Mouse (Mus musculus) brown adipose tissue, adult 24 weeks (tissue): ENCODE data around the gene Olfr1357. TPM values are rescaled to one million over a fixed set of nuclear protein-coding genes. Genes with fewer than 3 reads are reported as not detected.

Source experiments
- H3K27ac ChIP-seq: fragments of 200-500 bp; replicated peaks from 2 replicates; pipeline ENCODE4 v1.5.1; 2012; ENCODE audit warnings: low read depth, mild to moderate bottlenecking, low read length
- H3K4me1 ChIP-seq: fragments of 200-500 bp; 2 replicates; pipeline ENCODE4 v1.6.1; 2012; ENCODE audit warnings: low read length, mixed read lengths; ENCODE audit not compliant: control insufficient read depth, insufficient read depth, insufficient read length
- H3K4me3 ChIP-seq: fragments of 200-500 bp; 2 replicates; pipeline ENCODE4 v1.5.1; 2012; ENCODE audit warnings: low read depth, mild to moderate bottlenecking, low read length, moderate library complexity; ENCODE audit not compliant: insufficient read depth
- polyA plus RNA-seq: library from polyadenylated mRNA; stranded (reverse); fragments of >200 nt; gene quantifications from 2 replicates; pipeline ENCODE4 v1.2.4, GENCODE M21; 2012; ENCODE audit not compliant: missing spikeins, insufficient read depth, insufficient read length

Olfr1357 gene
- polyA plus RNA-seq, 1 experiment = not detected

DNA sequence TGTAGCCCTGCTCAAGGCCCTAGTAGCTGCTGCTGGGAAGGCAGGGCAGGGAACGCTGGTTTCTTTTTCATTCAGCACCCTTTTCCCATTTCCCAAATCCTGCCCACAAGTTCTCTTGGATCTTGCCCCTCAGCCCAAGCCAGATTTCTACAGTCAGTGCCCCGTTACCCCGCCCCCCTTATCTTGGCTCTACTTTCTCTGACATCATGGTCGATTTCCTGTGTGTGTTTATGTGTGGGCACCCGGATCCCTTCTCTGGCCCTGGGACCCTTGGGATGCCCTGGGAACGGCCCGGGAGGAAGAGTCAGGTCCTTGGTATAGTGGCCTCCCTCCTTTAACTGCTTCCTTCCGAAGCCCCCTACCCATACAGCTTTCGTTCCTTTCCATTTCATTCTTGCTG is 27.1 kb downstream of the Olfr1357 start:
- Histone ChIP-seq H3K4me3 (peak overlapping the region; percentile 99), H3K27ac (peak overlapping the region; percentile 91), H3K4me1 (peaks cover 7% of the 10 kb centered on the region; the same call in 1 of the 2 replicates)

DNA sequence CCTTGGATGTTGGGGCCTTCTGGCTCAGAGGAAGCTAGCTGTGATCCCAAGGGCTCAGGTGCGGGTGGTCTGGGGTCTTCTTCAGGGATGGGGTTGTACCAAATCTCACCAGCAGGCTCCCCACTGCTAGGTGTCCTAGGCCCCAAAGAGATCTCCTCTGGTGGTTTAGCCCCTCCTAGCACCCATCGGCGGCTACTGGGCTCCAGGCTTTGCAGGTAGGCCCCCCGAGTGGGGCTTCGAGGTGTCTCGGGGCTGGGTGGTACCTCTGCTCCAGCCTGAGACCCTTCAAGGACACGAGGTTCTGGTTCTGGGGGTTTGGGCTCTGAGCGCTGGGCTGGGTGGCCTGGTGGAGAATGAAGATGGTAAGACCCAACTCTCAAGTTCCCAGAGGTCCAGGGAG is 28.0 kb downstream of the Olfr1357 start:
- Histone ChIP-seq H3K4me1 (peaks cover 7% of the 10 kb centered on the region; the same call in 1 of the 2 replicates), H3K4me3 (peak overlapping the region; percentile 99; the same call in 1 of the 2 replicates), H3K27ac (no peak overlapping the region)

GRCm38 (mm10) chr10:78589291-78589690 is 28.6 kb downstream of the Olfr1357 start:
- H3K4me3 ChIP-seq = no peak overlapping the region
- no peak overlapping the region for H3K27ac ChIP-seq
- peaks cover 7% of the 10 kb centered on the region; the same call in 1 of the 2 replicates for H3K4me1 ChIP-seq

- Histone ChIP-seq H3K4me3 (no peak overlapping the region), H3K4me1 (peaks cover 5% of the 10 kb centered on the region; the same call in 1 of the 2 replicates), H3K27ac (no peak overlapping the region)
Observed at GRCm38 (mm10) chr10:78586026-78586425, 31.8 kb downstream of the Olfr1357 start.

GRCm38 (mm10) chr10:78585606-78586005 is 32.3 kb downstream of the Olfr1357 start:
- Histone ChIP-seq H3K4me3 (no peak overlapping the region), H3K4me1 (peaks cover 5% of the 10 kb centered on the region; the same call in 1 of the 2 replicates), H3K27ac (no peak overlapping the region)

DNA sequence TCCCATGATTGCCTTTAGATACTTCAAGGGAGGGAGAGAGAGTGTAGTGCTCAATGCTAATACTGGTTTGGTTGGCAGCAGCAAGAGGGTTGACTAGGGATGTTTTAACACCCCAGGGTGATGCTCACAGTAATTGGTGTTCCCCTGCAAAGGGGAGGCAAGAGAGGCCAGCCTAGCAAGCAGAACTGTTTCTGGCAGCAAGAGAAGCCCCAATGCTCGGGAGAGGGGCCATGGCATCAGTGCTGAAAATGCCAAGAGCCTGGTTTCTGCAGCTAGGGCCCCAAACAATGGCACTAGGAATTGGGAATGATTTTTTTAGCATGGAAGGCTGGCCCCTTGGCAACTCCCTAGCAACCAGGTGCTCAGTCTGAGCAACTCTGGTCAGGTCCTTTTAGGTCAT is 32.9 kb downstream of the Olfr1357 start:
- H3K4me3 ChIP-seq = no peak overlapping the region
- no peak overlapping the region for H3K27ac ChIP-seq
- no peaks in the 10 kb centered on the region for H3K4me1 ChIP-seq

DNA sequence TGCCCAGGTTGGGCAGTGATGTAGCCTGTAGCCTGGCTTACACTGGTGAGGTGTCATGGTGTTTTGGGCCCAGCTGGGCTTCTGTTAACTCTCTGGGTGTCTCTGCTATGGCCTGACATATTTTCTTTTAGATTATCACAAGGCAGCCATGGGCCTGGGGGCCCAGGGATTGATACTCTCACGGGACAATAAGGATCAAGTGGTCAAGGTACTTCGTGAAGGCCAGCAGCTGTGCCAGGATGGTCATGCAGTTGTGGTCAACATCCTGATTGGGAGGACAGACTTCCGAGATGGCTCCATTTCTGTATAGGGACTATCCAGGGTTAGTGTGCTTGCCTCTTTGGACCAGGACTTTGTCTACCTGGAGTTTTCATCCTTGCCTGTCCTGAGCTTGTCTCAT is 33.9 kb downstream of the Olfr1357 start:
- H3K4me1 ChIP-seq = no peaks in the 10 kb centered on the region
- H3K27ac ChIP-seq = no peak overlapping the region

GRCm38 (mm10) chr10:78583347-78583746 is 34.5 kb downstream of the Olfr1357 start:
- no peaks in the 10 kb centered on the region for H3K4me1 ChIP-seq
- H3K27ac ChIP-seq = no peak overlapping the region
- no peak overlapping the region for H3K4me3 ChIP-seq

More for the DNA sequence above, 33.9 kb downstream of the Olfr1357 start:
- H3K4me3 ChIP-seq = no peak overlapping the region

DNA sequence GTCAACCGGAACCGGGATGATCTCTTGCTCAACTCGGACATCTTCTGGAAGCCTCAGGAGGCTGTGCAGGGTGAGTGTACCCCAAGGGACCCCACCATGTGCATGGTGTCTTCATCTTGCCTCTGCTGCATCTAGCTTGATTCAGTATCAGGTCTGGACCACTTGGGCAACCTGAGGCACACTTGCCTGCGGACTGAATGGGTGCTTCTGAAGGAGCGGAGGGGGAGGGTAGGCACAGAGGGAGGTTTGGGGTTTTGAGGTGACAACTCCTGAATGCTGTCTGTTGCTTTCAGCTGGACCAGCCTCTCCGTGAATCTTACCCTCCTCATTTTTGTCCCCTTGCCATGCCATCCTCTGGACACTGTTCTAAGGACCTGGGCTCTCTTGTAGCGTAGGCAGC is 36.8 kb downstream of the Olfr1357 start:
- H3K4me3 ChIP-seq = no peak overlapping the region
- no peaks in the 10 kb centered on the region for H3K4me1 ChIP-seq
- no peak overlapping the region for H3K27ac ChIP-seq

DNA sequence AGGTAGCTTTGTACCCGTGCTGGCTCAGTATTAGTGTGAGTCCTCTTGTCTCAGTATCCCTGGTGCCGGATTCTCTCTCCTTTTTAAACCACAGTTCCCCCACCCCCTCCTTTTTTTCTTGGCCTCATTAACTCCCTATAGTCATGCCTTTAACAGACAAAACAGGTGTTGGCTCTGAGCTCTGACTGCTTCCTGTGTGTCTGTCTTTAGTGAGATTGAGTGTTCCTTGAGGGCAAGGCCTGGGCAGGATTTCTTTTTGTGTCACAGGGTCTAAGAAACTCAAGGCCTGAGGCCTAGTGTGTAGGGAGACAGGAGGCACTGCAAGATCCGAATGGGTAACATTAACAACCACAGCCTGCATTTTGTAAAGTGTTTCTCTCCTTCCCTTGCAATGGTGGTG is 39.7 kb downstream of the Olfr1357 start:
- Histone ChIP-seq H3K4me3 (no peak overlapping the region), H3K27ac (no peak overlapping the region), H3K4me1 (no peaks in the 10 kb centered on the region)

DNA sequence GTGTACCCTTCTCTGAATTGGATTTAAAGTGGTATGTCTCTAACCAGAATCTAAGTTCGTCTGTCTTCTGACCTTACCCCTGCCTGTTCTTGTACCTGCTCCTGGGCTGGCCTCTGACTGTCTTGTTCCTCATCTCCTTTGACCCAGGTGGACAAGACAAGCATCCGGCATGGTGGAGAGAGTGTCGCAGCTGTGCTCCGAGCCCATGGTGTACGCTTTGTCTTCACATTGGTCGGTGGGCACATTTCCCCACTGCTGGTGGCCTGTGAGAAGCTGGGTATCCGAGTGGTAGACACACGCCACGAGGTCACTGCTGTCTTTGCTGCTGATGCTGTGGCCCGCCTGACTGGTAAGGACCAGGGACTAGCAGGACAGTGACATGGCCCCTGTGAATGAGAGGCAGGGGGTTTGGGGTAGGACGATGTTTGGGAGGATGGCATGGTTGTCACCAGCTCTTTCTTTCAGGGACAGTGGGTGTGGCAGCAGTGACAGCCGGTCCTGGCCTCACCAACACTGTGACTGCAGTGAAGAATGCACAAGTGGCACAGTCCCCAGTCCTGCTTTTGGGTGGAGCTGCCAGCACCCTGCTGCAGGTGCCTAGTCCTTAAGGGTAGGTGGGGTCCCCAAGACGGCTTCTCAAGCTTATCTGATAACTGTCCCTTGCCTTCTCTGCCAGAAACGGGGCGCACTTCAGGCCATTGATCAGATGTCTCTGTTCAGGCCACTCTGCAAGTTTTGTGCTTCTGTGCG is 41.3 kb downstream of the Olfr1357 start:
- Histone ChIP-seq H3K27ac (no peak overlapping the region), H3K4me3 (no peak overlapping the region), H3K4me1 (no peaks in the 10 kb centered on the region)

- Histone ChIP-seq H3K4me3 (no peak overlapping the region), H3K4me1 (no peaks in the 10 kb centered on the region), H3K27ac (no peak overlapping the region)
Observed at GRCm38 (mm10) chr10:78575690-78576089, 42.2 kb downstream of the Olfr1357 start.

- H3K27ac ChIP-seq = peak overlapping the region; percentile 62
- no peaks in the 10 kb centered on the region for H3K4me1 ChIP-seq
- H3K4me3 ChIP-seq = peak overlapping the region; percentile 87
Observed at GRCm38 (mm10) chr10:78575105-78575632, 42.7 kb downstream of the Olfr1357 start.

DNA sequence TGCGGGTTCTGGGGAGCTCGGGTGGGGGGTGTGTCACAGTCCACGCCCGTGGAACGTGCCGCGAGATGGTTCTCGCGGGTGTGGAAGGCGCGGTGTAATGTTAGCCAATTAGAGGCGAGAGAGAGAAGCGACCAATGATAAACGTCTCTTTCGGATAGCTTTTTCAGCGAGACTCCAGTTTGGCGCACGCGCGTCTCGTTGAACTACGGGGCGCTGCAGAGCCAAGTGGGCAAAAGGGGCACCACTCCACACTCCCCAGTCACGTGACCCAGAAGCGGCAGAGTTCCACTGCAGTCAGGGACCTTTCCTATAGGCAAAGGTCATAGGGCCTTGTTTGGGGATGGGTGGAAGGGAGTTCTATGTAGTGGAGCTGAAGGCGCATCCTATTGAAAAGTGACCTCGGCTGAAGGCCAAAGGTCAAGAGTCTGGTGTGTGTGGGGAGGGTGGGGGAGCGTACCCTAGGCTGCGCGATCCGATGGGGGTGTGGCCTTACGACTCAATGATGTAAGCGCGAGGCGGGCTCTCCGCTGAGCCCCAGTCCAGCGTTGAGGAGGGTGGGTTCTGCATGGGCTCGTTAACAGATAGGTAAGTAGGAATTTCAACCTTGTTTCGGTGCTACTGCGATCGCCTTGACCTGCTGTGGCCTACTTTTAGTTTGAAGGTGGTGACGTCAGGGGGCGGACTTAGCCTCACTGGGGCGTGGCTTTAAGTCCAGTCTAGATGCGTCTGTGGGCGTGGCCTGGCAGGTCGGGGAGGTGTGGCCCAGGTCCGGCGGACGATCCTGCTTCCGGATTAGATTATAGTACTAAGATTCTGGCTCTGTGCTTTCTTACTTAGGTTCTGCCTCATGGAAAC is 43.4 kb downstream of the Olfr1357 start, which contains the start of gene Ilvbl:
TSS of gene Ilvbl (plus strand) at position 97 of the 855 bp plus-strand sequence.
- Histone ChIP-seq H3K4me3 (peak within 1 kb of the TSS; percentile 87), H3K27ac (peak within 1 kb of the TSS; percentile 100), H3K4me1 (no peaks in the 10 kb centered on the region)

GRCm38 (mm10) chr10:78573226-78573625 is 44.6 kb downstream of the Olfr1357 start:
- no peaks in the 10 kb centered on the region for H3K4me1 ChIP-seq
- no peak overlapping the region for H3K27ac ChIP-seq
- no peak overlapping the region for H3K4me3 ChIP-seq
